Comparison of ENCODE assay signal across 10 mouse cellular contexts in genomic region chr3:97634288-97634761, GRCm38 (mm10). TPM values are rescaled to one million over a fixed set of nuclear protein-coding genes. Genes with fewer than 3 reads are reported as not detected.
DNase-seq lines count a peak whose midpoint lies in the region; ATAC-seq and TF ChIP-seq lines count a peak whose summit lies in the region.
"Had no signal": no experiment of that assay in that cellular context is flagged by ENCODE, and none has a peak within 500 bp of the region (broad histone marks: within the 10 kb centered on the region; RNA-seq: fewer than 3 reads in every experiment).

No protein-coding gene starts in this region.

- peaks cover 13% of the 10 kb centered on the region for H3K36me3 ChIP-seq in intestine, postnatal 0 days (ENCODE audit: control insufficient read depth, insufficient read depth)

- TF ChIP-seq CTCF in intestine, postnatal 0 days (IDR thresholded peaks at IDR 0.05; ENCODE audit: low read depth), result peak; percentile 50; the same call in 1 of the 2 replicates

- no peaks in the 10 kb centered on the region for H3K27me3 ChIP-seq in intestine, postnatal 0 days (replicated peaks; ENCODE audit: control insufficient read depth, insufficient read depth, low read length)

- peak overlapping the region; percentile 58; the same call in 1 of the 2 replicates for H3K27ac ChIP-seq in intestine, postnatal 0 days (ENCODE audit: low read depth, low read length)

- H3K4me3 ChIP-seq in intestine, postnatal 0 days (ENCODE audit: low read depth, low read length), result no peak overlapping the region

- no peaks in the 10 kb centered on the region for H3K9me3 ChIP-seq in intestine, postnatal 0 days (ENCODE audit: control insufficient read depth)

- WGBS in intestine, postnatal 0 days, result 20% methylated on average over 3 of the region's 3 CpGs

- no peak overlapping the region for H3K9ac ChIP-seq in intestine, postnatal 0 days (ENCODE audit: low read depth, low read length)

- ATAC-seq in intestine, postnatal 0 days, result peak; percentile 67

- no peak overlapping the region for H3K4me2 ChIP-seq in intestine, postnatal 0 days (replicated peaks; ENCODE audit: low read depth)

- H3K4me1 ChIP-seq in intestine, postnatal 0 days (replicated peaks; ENCODE audit: control insufficient read depth, insufficient read depth, low read length), result no peaks in the 10 kb centered on the region

- peak; percentile 20 to 34 for DNase-seq in cerebellum, postnatal 10 days
- no peak for DNase-seq in cerebellum, adult 11 months
- DNase-seq in urinary bladder, postnatal 25 days (ENCODE audit: low spot score), result peak; percentile 68
- DNase-seq in urinary bladder, postnatal 10 days (ENCODE audit: low spot score), result no peak
- DNase-seq in spleen, postnatal 4 days (ENCODE audit: low spot score in 2 of 2), result no peak
- no peak for DNase-seq in ovary, postnatal 10 days (ENCODE audit: low spot score)
- no peak for DNase-seq in frontal cortex, postnatal 14 days (ENCODE audit: low spot score in 2 of 2)

RNA-seq across cellular contexts. Expression of gene Fmo5, which starts 5.7 kb away (rescaled TPM):
- polyA plus RNA-seq in intestine, postnatal 0 days (2015; fragmentation: Nextera tagmentation; extraction: Ambion mirVana), result 91.9 and 94.6 TPM in 2 replicates

RNA-seq across cellular contexts. Expression of gene Prkab2, which starts 23.7 kb away (rescaled TPM):
- 3.1 and 4.1 TPM in 2 replicates for polyA plus RNA-seq in intestine, postnatal 0 days (2015; fragmentation: Nextera tagmentation; extraction: Ambion mirVana)

RNA-seq across cellular contexts. Expression of gene Chd1l, which starts 24.3 kb away (rescaled TPM):
- 9.0 and 9.9 TPM in 2 replicates for polyA plus RNA-seq in intestine, postnatal 0 days (2015; fragmentation: Nextera tagmentation; extraction: Ambion mirVana)

RNA-seq across cellular contexts. Expression of gene Gm17651, which starts 40.2 kb away (rescaled TPM):
- not detected in 2 replicates for polyA plus RNA-seq in intestine, postnatal 0 days (2015; fragmentation: Nextera tagmentation; extraction: Ambion mirVana)
- polyA plus RNA-seq: cortical plate, adult 2 months; spleen, adult 2 months had no signal

Comparison
In these comparisons a context has a peak if more than half of its experiments do, and no peak if none do; other contexts are left out.
1. DNase-seq: peak in cerebellum, postnatal 10 days (2 of 2) and urinary bladder, postnatal 25 days (single experiment); none in cerebellum, adult 11 months (single experiment), urinary bladder, postnatal 10 days (single experiment), spleen, postnatal 4 days (0 of 2), ovary, postnatal 10 days (single experiment) and frontal cortex, postnatal 14 days (0 of 2).